Mouse (Mus musculus): ENCODE results near the gene Rgs9bp. TPM values are rescaled to one million over a fixed set of nuclear protein-coding genes. Genes with fewer than 3 reads are reported as not detected.

Rgs9bp gene
- polyA plus RNA-seq, 1 experiment = 0.26 TPM

GRCm38 (mm10) chr7:35594311-35594710, 8.9 kb upstream of the Rgs9bp start:
- TF ChIP-seq CTCF (IDR thresholded peaks at IDR 0.05; ENCODE audit: borderline replicate concordance, extremely low read depth, insufficient read depth, insufficient read length) = no peak
- no peak for TF ChIP-seq POLR2A (IDR thresholded peaks at IDR 0.05; ENCODE audit: borderline replicate concordance, extremely low read depth, insufficient read depth, insufficient read length, poor library complexity, severe bottlenecking)
- DNase-seq (ENCODE audit: low read depth) = no peak

- DNase-seq (ENCODE audit: low read depth) = peak; percentile 73
- TF ChIP-seq CTCF (IDR thresholded peaks at IDR 0.05; ENCODE audit: borderline replicate concordance, extremely low read depth, insufficient read depth, insufficient read length) (no peak), POLR2A (IDR thresholded peaks at IDR 0.05; ENCODE audit: borderline replicate concordance, extremely low read depth, insufficient read depth, insufficient read length, poor library complexity, severe bottlenecking) (no peak)
These were observed 5.4 kb upstream of the Rgs9bp start for GRCm38 (mm10) chr7:35590731-35591191.

- TF ChIP-seq POLR2A (IDR thresholded peaks at IDR 0.05; ENCODE audit: borderline replicate concordance, extremely low read depth, insufficient read depth, insufficient read length, poor library complexity, severe bottlenecking) (no peak), CTCF (IDR thresholded peaks at IDR 0.05; ENCODE audit: borderline replicate concordance, extremely low read depth, insufficient read depth, insufficient read length) (no peak)
- DNase-seq (ENCODE audit: low read depth) = no peak
These were observed 4.1 kb upstream of the Rgs9bp start for GRCm38 (mm10) chr7:35589485-35589884.

- TF ChIP-seq CTCF (IDR thresholded peaks at IDR 0.05; ENCODE audit: borderline replicate concordance, extremely low read depth, insufficient read depth, insufficient read length) (no peak), POLR2A (IDR thresholded peaks at IDR 0.05; ENCODE audit: borderline replicate concordance, extremely low read depth, insufficient read depth, insufficient read length, poor library complexity, severe bottlenecking) (no peak)
- no peak for DNase-seq (ENCODE audit: low read depth)
These were observed 3.5 kb upstream of the Rgs9bp start for GRCm38 (mm10) chr7:35588680-35589428.

GRCm38 (mm10) chr7:35587728-35588127, 2.3 kb upstream of the Rgs9bp start:
- DNase-seq (ENCODE audit: low read depth) = no peak
- TF ChIP-seq POLR2A (IDR thresholded peaks at IDR 0.05; ENCODE audit: borderline replicate concordance, extremely low read depth, insufficient read depth, insufficient read length, poor library complexity, severe bottlenecking) (no peak), CTCF (IDR thresholded peaks at IDR 0.05; ENCODE audit: borderline replicate concordance, extremely low read depth, insufficient read depth, insufficient read length) (no peak)

- TF ChIP-seq CTCF (IDR thresholded peaks at IDR 0.05; ENCODE audit: borderline replicate concordance, extremely low read depth, insufficient read depth, insufficient read length) = no peak
- TF ChIP-seq POLR2A (IDR thresholded peaks at IDR 0.05; ENCODE audit: borderline replicate concordance, extremely low read depth, insufficient read depth, insufficient read length, poor library complexity, severe bottlenecking) = no peak
These were observed 1.6 kb upstream of the Rgs9bp start for GRCm38 (mm10) chr7:35586906-35587445.

GRCm38 (mm10) chr7:35586055-35586905, 898 bp upstream of the Rgs9bp start, which contains the start of gene Ankrd27:
TSS of gene Ankrd27 (plus strand) at chr7:35586244.
- DNase-seq (ENCODE audit: low read depth) = peak; percentile 99

More at GRCm38 (mm10) chr7:35586906-35587445, 1.6 kb upstream of the Rgs9bp start:
- no peak for DNase-seq (ENCODE audit: low read depth)

GRCm38 (mm10) chr7:35584786-35585190, 594 bp downstream of the Rgs9bp start:
- TF ChIP-seq POLR2A (IDR thresholded peaks at IDR 0.05; ENCODE audit: borderline replicate concordance, extremely low read depth, insufficient read depth, insufficient read length, poor library complexity, severe bottlenecking) = no peak
- TF ChIP-seq CTCF (IDR thresholded peaks at IDR 0.05; ENCODE audit: borderline replicate concordance, extremely low read depth, insufficient read depth, insufficient read length) = no peak
- peak; percentile 57 for DNase-seq (ENCODE audit: low read depth)

More at GRCm38 (mm10) chr7:35586055-35586905, 898 bp upstream of the Rgs9bp start, which contains the start of gene Ankrd27:
- TF ChIP-seq CTCF (IDR thresholded peaks at IDR 0.05; ENCODE audit: borderline replicate concordance, extremely low read depth, insufficient read depth, insufficient read length) (no peak), POLR2A (IDR thresholded peaks at IDR 0.05; ENCODE audit: borderline replicate concordance, extremely low read depth, insufficient read depth, insufficient read length, poor library complexity, severe bottlenecking) (peak; percentile 72; the same call in 1 of the 2 replicates)

- no peak for TF ChIP-seq CTCF (IDR thresholded peaks at IDR 0.05; ENCODE audit: borderline replicate concordance, extremely low read depth, insufficient read depth, insufficient read length)
- TF ChIP-seq POLR2A (IDR thresholded peaks at IDR 0.05; ENCODE audit: borderline replicate concordance, extremely low read depth, insufficient read depth, insufficient read length, poor library complexity, severe bottlenecking) = no peak
- no peak for DNase-seq (ENCODE audit: low read depth)
These were observed 1.2 kb downstream of the Rgs9bp start for GRCm38 (mm10) chr7:35584068-35584785.

- no peak for DNase-seq (ENCODE audit: low read depth)
- TF ChIP-seq POLR2A (IDR thresholded peaks at IDR 0.05; ENCODE audit: borderline replicate concordance, extremely low read depth, insufficient read depth, insufficient read length, poor library complexity, severe bottlenecking) (no peak), CTCF (IDR thresholded peaks at IDR 0.05; ENCODE audit: borderline replicate concordance, extremely low read depth, insufficient read depth, insufficient read length) (no peak)
These were observed 1.8 kb downstream of the Rgs9bp start for GRCm38 (mm10) chr7:35583476-35584025.
